42 mouse cellular contexts compared by ENCODE assay signal in genomic region chr13:98512066-98512465, GRCm38 (mm10). TPM values are rescaled to one million over a fixed set of nuclear protein-coding genes. Genes with fewer than 3 reads are reported as not detected.
"Had no signal": no experiment of that assay in that cellular context is flagged by ENCODE, and none has a peak within 500 bp of the region (broad histone marks: within the 10 kb centered on the region; RNA-seq: fewer than 3 reads in every experiment).

No protein-coding gene starts in this region.

- H3K4me1 ChIP-seq: heart, embryonic 12.5 days; heart, embryonic 13.5 days; heart, embryonic 15.5 days; hindbrain, embryonic 12.5 days; hindbrain, embryonic 13.5 days; hindbrain, embryonic 15.5 days; intestine, embryonic 15.5 days; kidney, embryonic 15.5 days had no signal

- H3K4me2 ChIP-seq: heart, embryonic 11.5 days; heart, embryonic 12.5 days; heart, embryonic 13.5 days; heart, embryonic 15.5 days; hindbrain, embryonic 12.5 days; hindbrain, embryonic 13.5 days; hindbrain, embryonic 14.5 days; hindbrain, embryonic 15.5 days; intestine, embryonic 15.5 days; kidney, embryonic 15.5 days had no signal

- ATAC-seq: hindbrain, embryonic 16.5 days; hindbrain, postnatal 0 days; inflammation-experienced regulatory T-cells, adult 6 months; intestine, embryonic 15.5 days; intestine, embryonic 16.5 days; intestine, postnatal 0 days had no signal

- H3K36me3 ChIP-seq: heart, embryonic 12.5 days; heart, embryonic 13.5 days; heart, embryonic 15.5 days; hindbrain, embryonic 10.5 days; hindbrain, embryonic 12.5 days; hindbrain, embryonic 13.5 days; hindbrain, embryonic 15.5 days; intestine, embryonic 15.5 days; kidney, embryonic 15.5 days had no signal

- DNase-seq: heart, postnatal 10 days; heart, postnatal 4 days; kidney, adult 11 months; kidney, adult 18-20 months; kidney, adult 2 months; kidney, adult 8-10 months; kidney, adult 9 months; kidney, postnatal 10 days; kidney, postnatal 14 days; kidney, postnatal 25 days; kidney, postnatal 36 days; kidney, postnatal 4 days; layer of hippocampus, adult 9-11 months; layer of hippocampus, postnatal 36 days had no signal

- H3K4me3 ChIP-seq: heart, embryonic 12.5 days; heart, embryonic 13.5 days; heart, embryonic 15.5 days; hindbrain, embryonic 10.5 days; hindbrain, embryonic 12.5 days; hindbrain, embryonic 13.5 days; hindbrain, embryonic 15.5 days; intestine, embryonic 15.5 days; kidney, embryonic 15.5 days; layer of hippocampus, adult 2 months; left cerebral cortex, adult 2 months had no signal

- H3K9me3 ChIP-seq: heart, embryonic 12.5 days; heart, embryonic 13.5 days; heart, embryonic 15.5 days; hindbrain, embryonic 10.5 days; hindbrain, embryonic 12.5 days; hindbrain, embryonic 13.5 days; hindbrain, embryonic 15.5 days; intestine, embryonic 15.5 days; kidney, embryonic 15.5 days had no signal

- H3K27ac ChIP-seq: heart, embryonic 13.5 days; heart, embryonic 15.5 days; hindbrain, embryonic 10.5 days; hindbrain, embryonic 12.5 days; hindbrain, embryonic 13.5 days; hindbrain, embryonic 14.5 days; hindbrain, embryonic 15.5 days; hindbrain, postnatal 0 days; intestine, embryonic 15.5 days; kidney, embryonic 15.5 days; kidney, postnatal 0 days; layer of hippocampus, adult 2 months; left cerebral cortex, adult 2 months had no signal

- H3K9ac ChIP-seq: heart, embryonic 12.5 days; heart, embryonic 13.5 days; heart, embryonic 15.5 days; hindbrain, embryonic 12.5 days; hindbrain, embryonic 13.5 days; hindbrain, embryonic 14.5 days; hindbrain, embryonic 15.5 days; intestine, embryonic 15.5 days; kidney, embryonic 15.5 days had no signal

RNA-seq across cellular contexts. Expression of gene Gm10320, which starts 20.3 kb away (rescaled TPM):
- total RNA-seq: heart, postnatal 10 days; heart, postnatal 25 days; heart, postnatal 4 days; hematopoietic stem cell, adult 5-6 weeks; layer of hippocampus, adult 18-20 months; layer of hippocampus, adult 2 months; layer of hippocampus, adult 8-10 months; layer of hippocampus, postnatal 10 days; layer of hippocampus, postnatal 14 days; layer of hippocampus, postnatal 25 days; layer of hippocampus, postnatal 36 days; left cerebral cortex, adult 18-20 months; left cerebral cortex, adult 2 months; left cerebral cortex, adult 8-10 months had no signal
- polyA plus RNA-seq: hindbrain, embryonic 12.5 days had no signal
